Mouse (Mus musculus) activated CD4-positive, CD25-positive, alpha-beta regulatory T cell, adult 9 weeks (primary cell): ENCODE data around the gene Dhrs7c. TPM values are rescaled to one million over a fixed set of nuclear protein-coding genes. Genes with fewer than 3 reads are reported as not detected.

Source experiments
- polyA plus RNA-seq: library from polyadenylated mRNA; unstranded; fragments of 100-300 nt; shearing (Covaris generic); gene quantifications from one replicate; pipeline ENCODE4 v1.2.1, GENCODE M21; 2017

Gene Dhrs7c
- not detected for polyA plus RNA-seq

GRCm38 (mm10) chr11:67797931-67798330 lies at the start of gene Dhrs7c:
TSS of gene Dhrs7c (plus strand) at chr11:67798187.

GRCm38 (mm10) chr11:67771053-67771452 lies 26.9 kb upstream of the Dhrs7c start, which contains the start of gene Glp2r:
TSS of gene Glp2r (minus strand) at chr11:67771153.

GRCm38 (mm10) chr11:67774379-67774778 lies 23.6 kb upstream of the Dhrs7c start, which contains the start of gene Gsg1l2:
TSS of gene Gsg1l2 (plus strand) at chr11:67774608.

Other genes starting within 250 kb of the Dhrs7c start
- not detected for gene Rcvrn, start 102.9 kb upstream of the Dhrs7c start, polyA plus RNA-seq
- gene Glp2r, start 27.0 kb upstream of the Dhrs7c start, polyA plus RNA-seq, result not detected
- not detected for gene Gsg1l2, start 23.6 kb upstream of the Dhrs7c start, polyA plus RNA-seq
- not detected for gene Usp43, start 124.0 kb downstream of the Dhrs7c start, polyA plus RNA-seq
- gene Cfap52, start 167.5 kb downstream of the Dhrs7c start, polyA plus RNA-seq, result not detected
- 93.8 TPM for gene Stx8, start 168.0 kb downstream of the Dhrs7c start, polyA plus RNA-seq